Mouse (Mus musculus) neural tube, embryonic 14.5 days (tissue): Measurements from ENCODE around the gene Klhl3. TPM values are rescaled to one million over a fixed set of nuclear protein-coding genes. Genes with fewer than 3 reads are reported as not detected.

Experiments
- ATAC-seq: fragments of 200-750 bp; cut with Nextera tagmentation; 2 replicates; pipeline ENCODE4 v1.8.0; 2017; ENCODE audit warnings: low read depth, mild to moderate bottlenecking, moderate TSS enrichment, moderate library complexity
- H3K27ac ChIP-seq: fragments of 300-500 bp; sonication (generic); 2 replicates; pipeline ENCODE4 v1.5.1; 2014; ENCODE audit warnings: low read depth, mild to moderate bottlenecking, control low read depth, low read length, moderate library complexity, mixed read lengths
- H3K27me3 ChIP-seq: fragments of 300-500 bp; sonication (generic); 2 replicates; pipeline ENCODE4 v1.6.1; 2014; ENCODE audit warnings: low read length; ENCODE audit not compliant: control insufficient read depth, insufficient read depth
- H3K36me3 ChIP-seq: fragments of 300-500 bp; sonication (generic); 2 replicates; pipeline ENCODE4 v1.6.1; 2014; ENCODE audit warnings: low read length, mixed read lengths; ENCODE audit not compliant: control insufficient read depth, insufficient read depth
- H3K4me1 ChIP-seq: fragments of 300-500 bp; sonication (generic); 2 replicates; pipeline ENCODE4 v1.6.1; 2014; ENCODE audit warnings: low read length; ENCODE audit not compliant: control insufficient read depth, insufficient read depth
- H3K4me2 ChIP-seq: fragments of 300-500 bp; sonication (generic); 2 replicates; pipeline ENCODE4 v1.6.1; 2014; ENCODE audit warnings: mild to moderate bottlenecking, low read depth, low read length, control low read depth
- H3K4me3 ChIP-seq: fragments of 300-500 bp; sonication (generic); 2 replicates; pipeline ENCODE4 v1.5.1; 2014; ENCODE audit warnings: low read depth, low read length, control low read depth, mixed read lengths
- H3K9ac ChIP-seq: fragments of 300-500 bp; sonication (generic); replicated peaks from 2 replicates; pipeline ENCODE4 v1.6.1; 2014; ENCODE audit warnings: low read depth, mild to moderate bottlenecking, control low read depth, low read length, mixed read lengths
- H3K9me3 ChIP-seq: fragments of 300-500 bp; sonication (generic); 2 replicates; pipeline ENCODE4 v1.6.1; 2016; ENCODE audit warnings: low read length; ENCODE audit not compliant: control insufficient read depth
- WGBS: fragments of 180-500 bp; shearing (Covaris S2); extraction: QIAGEN DNeasy Blood & Tissue Kit; methylation state at CpG from one replicate; pipeline ENCODE4 v1.1.7; 2014; 5-methylcytosine and 5-hydroxymethylcytosine counted together
- polyA plus RNA-seq: library from polyadenylated mRNA; unstranded; fragments of >200 nt; fragmentation: Nextera tagmentation; extraction: Ambion mirVana; gene quantifications from 2 replicates; pipeline ENCODE4 v1.2.1, GENCODE M21; 2014

Klhl3 gene
- polyA plus RNA-seq, 1 experiment from 2014 or later = 17.6 TPM

DNA sequence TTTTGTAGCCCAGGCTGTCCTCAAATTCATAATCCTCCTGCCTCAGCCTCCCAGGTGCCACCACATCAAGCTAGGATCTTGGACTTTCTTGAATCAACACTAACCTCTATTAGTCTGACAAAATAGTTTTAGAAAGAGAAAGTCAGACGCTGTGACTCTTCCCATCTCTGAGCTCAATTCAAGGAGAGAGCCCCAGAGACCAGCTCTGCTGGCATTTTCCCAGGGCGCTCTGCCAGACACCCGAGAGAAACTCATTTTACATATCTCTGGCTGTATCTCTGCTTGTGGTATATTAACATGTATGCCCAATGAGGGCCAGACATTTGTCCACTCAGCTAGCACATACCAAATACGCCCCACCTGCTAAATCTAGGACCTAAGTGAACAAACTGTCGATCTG is 35.0 kb downstream of the Klhl3 start:
- 86% methylated on average over 5 of the region's 5 CpGs for WGBS
- no peak for ATAC-seq
- no peaks in the 10 kb centered on the region for H3K27me3 ChIP-seq

DNA sequence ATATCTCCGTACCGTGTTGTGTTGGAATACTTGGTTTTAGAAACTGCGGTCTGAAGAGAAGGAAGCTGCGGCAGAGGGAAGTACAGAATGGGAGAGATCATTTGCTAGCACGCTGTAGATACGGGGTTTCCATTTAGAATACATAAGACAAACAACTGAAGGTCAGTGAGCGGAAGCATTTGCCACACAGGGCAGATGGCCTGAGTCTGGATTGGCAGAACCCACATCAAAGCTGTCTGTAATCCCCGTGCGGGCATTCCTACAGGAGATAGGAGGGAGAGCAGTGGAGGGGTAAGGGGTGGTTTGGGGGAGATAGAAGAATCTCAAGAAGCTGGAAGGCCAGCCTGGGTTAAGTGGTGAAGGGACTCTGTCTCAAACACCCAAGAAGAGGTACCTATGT is 38.5 kb downstream of the Klhl3 start:
- no peak overlapping the region for H3K9ac ChIP-seq
- H3K4me3 ChIP-seq = no peak overlapping the region
- no peaks in the 10 kb centered on the region for H3K27me3 ChIP-seq
- WGBS = 89% methylated on average over 9 of the region's 9 CpGs
- H3K36me3 ChIP-seq = no peaks in the 10 kb centered on the region
- no peak overlapping the region for H3K4me2 ChIP-seq
- no peaks in the 10 kb centered on the region for H3K9me3 ChIP-seq
- ATAC-seq = no peak
- H3K27ac ChIP-seq = no peak overlapping the region
- no peaks in the 10 kb centered on the region for H3K4me1 ChIP-seq

More for the DNA sequence above, 35.0 kb downstream of the Klhl3 start:
- no peaks in the 10 kb centered on the region for H3K9me3 ChIP-seq
- no peak overlapping the region for H3K4me2 ChIP-seq
- H3K36me3 ChIP-seq = 0 out of 2 replicates have a peak, but pooled peaks cover 3% of the 10 kb centered on the region
- H3K4me3 ChIP-seq = no peak overlapping the region
- no peak overlapping the region for H3K9ac ChIP-seq
- H3K4me1 ChIP-seq = no peaks in the 10 kb centered on the region
- no peak overlapping the region for H3K27ac ChIP-seq

DNA sequence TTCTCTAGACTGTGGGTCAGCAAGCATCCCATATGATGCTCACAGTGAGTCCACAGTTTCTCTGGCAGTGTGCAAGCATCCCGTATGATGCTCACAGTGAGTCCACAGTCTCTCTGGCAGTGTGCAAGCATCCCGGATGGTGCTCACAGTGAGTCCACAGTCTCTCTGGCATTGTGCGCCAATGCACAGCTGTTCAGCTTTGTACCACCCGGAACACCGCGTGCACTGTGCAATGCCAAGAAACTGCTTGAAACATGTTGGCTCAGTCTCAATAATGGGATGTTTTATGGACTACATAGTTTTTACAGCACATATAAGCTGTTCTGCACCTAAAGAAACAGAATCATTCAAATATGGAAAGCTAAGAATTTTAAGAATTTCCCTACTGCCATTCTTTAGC is 38.9 kb downstream of the Klhl3 start:
- no peaks in the 10 kb centered on the region for H3K4me1 ChIP-seq
- no peak for ATAC-seq

DNA sequence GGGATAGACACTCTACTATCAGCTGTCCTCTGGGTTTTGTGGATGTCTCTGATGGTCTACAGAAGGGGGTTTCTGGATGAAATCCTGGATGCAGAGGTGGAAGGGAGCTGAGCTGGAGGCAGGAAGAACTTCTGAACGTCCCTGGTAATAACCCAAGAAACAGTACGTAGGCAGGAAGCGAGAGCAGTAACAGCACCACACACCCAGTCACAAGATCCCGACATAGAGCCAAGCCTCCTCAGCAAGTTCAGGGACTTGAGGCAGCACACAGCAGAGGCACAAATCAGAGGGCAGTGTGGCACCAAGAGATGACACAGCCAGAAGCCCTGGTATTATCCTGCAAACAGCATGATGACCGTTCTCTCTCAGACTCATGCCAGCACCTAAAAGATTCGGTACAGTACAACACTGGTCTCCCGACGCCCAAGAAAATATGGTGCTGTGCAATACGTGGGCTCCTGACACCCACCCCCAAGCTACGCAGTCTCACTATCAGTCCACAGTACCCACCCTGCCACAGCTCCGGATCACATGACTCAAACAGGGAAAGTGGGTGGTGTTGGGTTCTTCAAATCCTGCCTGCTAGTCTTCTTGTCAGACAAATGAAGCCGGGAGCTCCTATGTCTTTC is 40.0 kb downstream of the Klhl3 start:
- Histone ChIP-seq H3K4me1 (no peaks in the 10 kb centered on the region), H3K4me2 (no peak overlapping the region), H3K9me3 (no peaks in the 10 kb centered on the region), H3K9ac (no peak overlapping the region), H3K36me3 (no peaks in the 10 kb centered on the region), H3K4me3 (no peak overlapping the region), H3K27ac (no peak overlapping the region), H3K27me3 (no peaks in the 10 kb centered on the region)
- no peak for ATAC-seq
- WGBS = 87% methylated on average over 12 of the region's 12 CpGs

More for the DNA sequence above, 38.9 kb downstream of the Klhl3 start:
- Histone ChIP-seq H3K4me3 (no peak overlapping the region), H3K9ac (no peak overlapping the region), H3K36me3 (no peaks in the 10 kb centered on the region), H3K9me3 (no peaks in the 10 kb centered on the region), H3K4me2 (no peak overlapping the region), H3K27me3 (no peaks in the 10 kb centered on the region), H3K27ac (no peak overlapping the region)
- WGBS = 82% methylated on average over 6 of the region's 6 CpGs

DNA sequence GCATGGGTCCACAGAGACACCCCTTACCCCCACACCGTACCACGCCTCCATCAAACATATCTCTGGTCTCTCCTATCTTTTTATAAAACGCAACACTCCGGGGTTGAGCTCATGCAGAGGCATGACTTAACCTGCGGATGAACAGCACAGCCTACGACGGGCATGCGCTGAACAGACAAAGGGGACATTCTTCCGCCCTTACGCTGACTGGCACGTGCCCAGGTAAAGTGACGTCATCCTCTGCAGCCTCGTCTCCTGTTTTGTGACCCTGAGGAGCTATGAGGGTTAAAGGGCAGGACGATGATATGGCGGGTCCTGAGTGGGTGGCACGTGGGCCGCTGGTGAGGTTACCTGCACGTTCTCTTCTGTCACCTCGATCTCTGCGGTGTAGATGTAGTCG is 42.2 kb downstream of the Klhl3 start:
- Histone ChIP-seq H3K9ac (no peak overlapping the region), H3K4me2 (no peak overlapping the region), H3K36me3 (no peaks in the 10 kb centered on the region), H3K27me3 (no peaks in the 10 kb centered on the region), H3K27ac (no peak overlapping the region), H3K9me3 (no peaks in the 10 kb centered on the region), H3K4me1 (no peaks in the 10 kb centered on the region), H3K4me3 (no peak overlapping the region)
- 93% methylated on average over 21 of the region's 21 CpGs for WGBS
- ATAC-seq = no peak

DNA sequence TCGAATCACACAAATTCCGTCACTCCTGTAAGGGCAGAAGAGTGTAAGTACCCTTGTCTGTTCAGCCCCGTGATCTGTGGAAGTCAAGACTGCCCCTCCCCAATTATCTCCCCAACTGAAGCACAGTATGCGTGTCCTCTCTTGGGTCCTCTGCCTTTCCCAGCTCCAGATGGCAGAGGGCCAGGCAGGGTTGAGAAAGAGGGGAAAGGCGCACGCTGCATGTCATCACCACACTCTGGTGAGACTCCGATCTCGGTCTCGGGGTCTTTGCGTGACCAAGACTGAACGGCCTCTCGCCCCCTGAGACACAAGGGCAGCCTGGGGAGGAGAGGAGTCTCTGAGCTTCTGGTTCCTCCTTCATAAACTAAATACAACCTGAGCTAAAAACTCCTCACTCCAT is 42.9 kb downstream of the Klhl3 start:
- Histone ChIP-seq H3K4me3 (no peak overlapping the region), H3K27ac (no peak overlapping the region), H3K9ac (no peak overlapping the region), H3K4me2 (no peak overlapping the region), H3K9me3 (no peaks in the 10 kb centered on the region), H3K4me1 (no peaks in the 10 kb centered on the region), H3K27me3 (no peaks in the 10 kb centered on the region), H3K36me3 (no peaks in the 10 kb centered on the region)
- ATAC-seq = no peak
- WGBS = 88% methylated on average over 12 of the region's 12 CpGs

DNA sequence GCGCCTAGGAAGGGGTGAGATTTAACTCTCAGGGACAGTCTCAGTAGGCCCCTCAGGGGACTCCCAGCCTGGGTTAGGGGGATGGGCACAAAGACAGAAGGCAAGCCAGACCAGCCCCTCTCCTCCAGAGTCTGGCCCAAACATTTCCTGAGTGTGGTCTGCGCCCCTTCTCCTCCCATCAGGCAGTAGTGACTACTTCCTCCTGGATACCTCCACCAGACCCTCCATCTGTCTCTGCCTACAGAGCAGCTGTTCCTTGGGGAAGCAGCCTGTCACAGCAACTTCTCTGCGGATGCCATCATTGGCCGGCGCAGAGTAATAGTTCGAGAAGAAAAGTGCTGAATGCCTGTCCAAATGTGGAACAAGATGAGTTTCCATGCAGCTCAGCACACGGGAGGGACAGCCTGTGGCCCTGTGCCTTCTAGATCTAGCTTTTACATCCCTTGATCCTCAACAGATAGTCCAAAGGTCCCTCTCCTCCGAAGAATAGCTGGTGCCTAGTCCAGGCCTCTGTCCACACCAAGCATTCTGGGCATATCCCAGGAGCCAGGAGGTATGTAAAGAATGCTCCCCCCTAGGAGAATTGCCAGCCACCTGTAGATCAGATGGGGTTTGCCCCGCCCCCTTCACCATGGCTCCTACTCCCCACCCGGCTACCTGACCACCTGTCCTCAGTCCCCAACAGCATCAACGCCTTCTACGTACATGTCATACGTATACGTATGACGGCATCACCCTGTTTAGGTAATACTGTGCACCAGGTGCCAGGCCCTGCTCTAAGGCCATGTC is 44.8 kb downstream of the Klhl3 start:
- Histone ChIP-seq H3K4me3 (no peak overlapping the region), H3K4me1 (no peaks in the 10 kb centered on the region), H3K4me2 (no peak overlapping the region), H3K9me3 (no peaks in the 10 kb centered on the region), H3K27me3 (no peaks in the 10 kb centered on the region), H3K27ac (no peak overlapping the region), H3K36me3 (no peaks in the 10 kb centered on the region), H3K9ac (no peak overlapping the region)
- no peak for ATAC-seq
- 92% methylated on average over 15 of the region's 15 CpGs for WGBS

DNA sequence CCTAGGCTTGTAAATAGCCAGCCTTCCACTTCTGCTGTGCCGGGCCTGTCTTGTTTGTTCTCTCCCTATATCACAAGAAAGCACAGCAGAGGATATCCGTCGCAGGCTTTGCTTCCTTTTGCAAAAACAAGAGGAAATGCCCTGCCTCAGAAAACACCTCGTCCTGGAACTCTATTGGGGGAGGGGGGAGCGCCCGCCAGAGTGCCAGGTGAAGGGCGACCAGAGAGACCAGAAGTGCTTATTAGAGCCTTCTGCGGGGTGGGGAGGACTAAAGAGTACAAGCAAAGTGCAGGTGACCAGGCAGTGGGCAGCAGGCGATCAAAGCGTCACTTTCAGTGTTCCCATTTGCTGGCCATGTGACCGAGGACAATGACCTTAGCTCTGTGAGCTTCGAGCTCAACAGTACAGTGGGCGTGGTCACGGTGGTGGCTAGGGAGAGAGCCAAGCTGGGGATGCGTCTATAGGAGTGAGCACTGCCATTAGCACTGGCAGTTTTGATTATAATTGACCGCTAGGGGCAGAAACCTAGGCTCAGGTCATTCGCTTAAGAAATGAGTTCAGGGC is 45.8 kb downstream of the Klhl3 start:
- Histone ChIP-seq H3K4me1 (no peaks in the 10 kb centered on the region), H3K27ac (0 out of 2 replicates have a peak overlapping the region, but pooled peaks have one; percentile 22), H3K4me2 (no peak overlapping the region), H3K9me3 (no peaks in the 10 kb centered on the region), H3K36me3 (no peaks in the 10 kb centered on the region), H3K9ac (no peak overlapping the region), H3K27me3 (no peaks in the 10 kb centered on the region), H3K4me3 (no peak overlapping the region)
- no peak for ATAC-seq
- 22% methylated on average over 17 of the region's 17 CpGs for WGBS
